Mouse (Mus musculus): ENCODE data around the gene Lrrc74b.
"Not testable (repeated sequence)": the region's sequence is repeated elsewhere in the genome, so short reads cannot be mapped to it uniquely, and the experiment has no call there.

Gene Lrrc74b

GRCm38 (mm10) chr16:17542632-17543031, 18.4 kb downstream of the Lrrc74b start:
- no peak for DNase-seq

GRCm38 (mm10) chr16:17536584-17536983, 24.5 kb downstream of the Lrrc74b start:
- DNase-seq: peak; percentile 41

- no peak for DNase-seq
Observed at GRCm38 (mm10) chr16:17532676-17533329, 28.2 kb downstream of the Lrrc74b start.

GRCm38 (mm10) chr16:17532271-17532670, 28.8 kb downstream of the Lrrc74b start:
- DNase-seq: no peak

- DNase-seq: peak; percentile 98
Observed at GRCm38 (mm10) chr16:17530640-17531288, 30.3 kb downstream of the Lrrc74b start, which contains the start of gene Thap7. TSS of gene Thap7 (minus strand) at chr16:17531136.

GRCm38 (mm10) chr16:17529981-17530586, 31.0 kb downstream of the Lrrc74b start:
- DNase-seq: no peak

- DNase-seq: no peak
Observed at GRCm38 (mm10) chr16:17528276-17528675, 32.8 kb downstream of the Lrrc74b start.

GRCm38 (mm10) chr16:17527606-17528005, 33.4 kb downstream of the Lrrc74b start:
- DNase-seq: no peak

- no peak for DNase-seq
Observed at GRCm38 (mm10) chr16:17526223-17526622, 34.8 kb downstream of the Lrrc74b start.

- DNase-seq: no peak
Observed at GRCm38 (mm10) chr16:17525524-17525923, 35.5 kb downstream of the Lrrc74b start.

GRCm38 (mm10) chr16:17524156-17524555, 36.9 kb downstream of the Lrrc74b start:
- no peak for DNase-seq

GRCm38 (mm10) chr16:17518910-17519309, 42.1 kb downstream of the Lrrc74b start:
- DNase-seq: no peak

GRCm38 (mm10) chr16:17511431-17511830, 49.6 kb downstream of the Lrrc74b start:
- DNase-seq: no peak

GRCm38 (mm10) chr16:17510686-17511085, 50.4 kb downstream of the Lrrc74b start:
- DNase-seq: no peak

- DNase-seq: no peak
Observed at GRCm38 (mm10) chr16:17510143-17510542, 50.9 kb downstream of the Lrrc74b start.

GRCm38 (mm10) chr16:17509240-17509597, 51.8 kb downstream of the Lrrc74b start:
- DNase-seq: no peak

GRCm38 (mm10) chr16:17508546-17509239, 52.4 kb downstream of the Lrrc74b start, which contains the start of gene Lztr1:
TSS of gene Lztr1 (plus strand) at chr16:17508688.
- DNase-seq: peak; percentile 87

- DNase-seq: not testable (repeated sequence)
Observed at GRCm38 (mm10) chr16:17508031-17508430, 53.0 kb downstream of the Lrrc74b start.

GRCm38 (mm10) chr16:17507018-17507552, 54.0 kb downstream of the Lrrc74b start:
- DNase-seq: no peak

- DNase-seq: no peak
Observed at GRCm38 (mm10) chr16:17502681-17503080, 58.4 kb downstream of the Lrrc74b start.

- no peak for DNase-seq
Observed at GRCm38 (mm10) chr16:17499249-17499883, 61.7 kb downstream of the Lrrc74b start.

GRCm38 (mm10) chr16:17496499-17497305, 64.3 kb downstream of the Lrrc74b start:
- no peak for DNase-seq

Measured in thymus, postnatal 25 days (tissue).